Mouse (Mus musculus): ENCODE data around the gene Iah1. TPM values are rescaled to one million over a fixed set of nuclear protein-coding genes. Genes with fewer than 3 reads are reported as not detected.
A peak's percentile ranks its signal among the peaks of the same experiment; 100 is the strongest.

The Iah1 gene
- total RNA-seq, 4 experiments from 2014 or later, result 13.1 to 16.8 (median 15.0) TPM

GRCm38 (mm10) chr12:21318143-21318895 lies 2.1 kb downstream of the Iah1 start:
- peak in 1 of 2 experiments; percentile 30 for DNase-seq (ENCODE audit: low spot score in 2 of 2)

GRCm38 (mm10) chr12:21320317-21320716 lies 4.1 kb downstream of the Iah1 start:
- DNase-seq (ENCODE audit: low spot score in 2 of 2), result no peak

GRCm38 (mm10) chr12:21321170-21321569 lies 5.0 kb downstream of the Iah1 start:
- DNase-seq (ENCODE audit: low spot score in 2 of 2), result no peak

GRCm38 (mm10) chr12:21322296-21322695 lies 6.1 kb downstream of the Iah1 start:
- no peak for DNase-seq (ENCODE audit: low spot score in 2 of 2)

GRCm38 (mm10) chr12:21322856-21323255 lies 6.7 kb downstream of the Iah1 start:
- no peak for DNase-seq (ENCODE audit: low spot score in 2 of 2)

- no peak for DNase-seq (ENCODE audit: low spot score in 2 of 2)
These were observed 7.9 kb downstream of the Iah1 start for GRCm38 (mm10) chr12:21324101-21324500.

GRCm38 (mm10) chr12:21325266-21325665 lies 9.1 kb downstream of the Iah1 start:
- DNase-seq (ENCODE audit: low spot score in 2 of 2), result no peak

GRCm38 (mm10) chr12:21326325-21326724 lies 10.1 kb downstream of the Iah1 start:
- no peak for DNase-seq (ENCODE audit: low spot score in 2 of 2)

GRCm38 (mm10) chr12:21329661-21330400 lies 13.6 kb downstream of the Iah1 start:
- no peak for DNase-seq (ENCODE audit: low spot score in 2 of 2)

- peak in 1 of 2 experiments; percentile 68 for DNase-seq (ENCODE audit: low spot score in 2 of 2)
These were observed 14.9 kb downstream of the Iah1 start for GRCm38 (mm10) chr12:21330961-21331576.

GRCm38 (mm10) chr12:21331711-21332110 lies 15.5 kb downstream of the Iah1 start:
- no peak for DNase-seq (ENCODE audit: low spot score in 2 of 2)

- DNase-seq (ENCODE audit: low spot score in 2 of 2), result no peak
These were observed 16.8 kb downstream of the Iah1 start for GRCm38 (mm10) chr12:21333021-21333420.

GRCm38 (mm10) chr12:21333766-21334165 lies 17.6 kb downstream of the Iah1 start:
- no peak for DNase-seq (ENCODE audit: low spot score in 2 of 2)

GRCm38 (mm10) chr12:21335869-21336268 lies 19.7 kb downstream of the Iah1 start:
- no peak for DNase-seq (ENCODE audit: low spot score in 2 of 2)

- DNase-seq (ENCODE audit: low spot score in 2 of 2), result no peak
These were observed 21.0 kb downstream of the Iah1 start for GRCm38 (mm10) chr12:21337171-21337570.

GRCm38 (mm10) chr12:21340674-21341073 lies 24.5 kb downstream of the Iah1 start:
- no peak for DNase-seq (ENCODE audit: low spot score in 2 of 2)

GRCm38 (mm10) chr12:21346972-21347371 lies 30.8 kb downstream of the Iah1 start:
- DNase-seq (ENCODE audit: low spot score in 2 of 2), result no peak

- DNase-seq (ENCODE audit: low spot score in 2 of 2), result no peak
These were observed 34.1 kb downstream of the Iah1 start for GRCm38 (mm10) chr12:21350113-21350876.

GRCm38 (mm10) chr12:21353681-21354080 lies 37.5 kb downstream of the Iah1 start:
- no peak for DNase-seq (ENCODE audit: low spot score in 2 of 2)

GRCm38 (mm10) chr12:21362686-21363085 lies 46.5 kb downstream of the Iah1 start:
- no peak for DNase-seq (ENCODE audit: low spot score in 2 of 2)

- DNase-seq (ENCODE audit: low spot score in 2 of 2), result no peak
These were observed 47.0 kb downstream of the Iah1 start for GRCm38 (mm10) chr12:21363195-21363594.
